Mouse (Mus musculus): ENCODE measurements around the gene Dnajc5. TPM values are rescaled to one million over a fixed set of nuclear protein-coding genes. Genes with fewer than 3 reads are reported as not detected.

Gene Dnajc5
- 87.2 and 97.0 TPM in 2 replicates for polyA plus RNA-seq (2016; fragmentation: Nextera tagmentation; extraction: Ambion mirVana)

DNA sequence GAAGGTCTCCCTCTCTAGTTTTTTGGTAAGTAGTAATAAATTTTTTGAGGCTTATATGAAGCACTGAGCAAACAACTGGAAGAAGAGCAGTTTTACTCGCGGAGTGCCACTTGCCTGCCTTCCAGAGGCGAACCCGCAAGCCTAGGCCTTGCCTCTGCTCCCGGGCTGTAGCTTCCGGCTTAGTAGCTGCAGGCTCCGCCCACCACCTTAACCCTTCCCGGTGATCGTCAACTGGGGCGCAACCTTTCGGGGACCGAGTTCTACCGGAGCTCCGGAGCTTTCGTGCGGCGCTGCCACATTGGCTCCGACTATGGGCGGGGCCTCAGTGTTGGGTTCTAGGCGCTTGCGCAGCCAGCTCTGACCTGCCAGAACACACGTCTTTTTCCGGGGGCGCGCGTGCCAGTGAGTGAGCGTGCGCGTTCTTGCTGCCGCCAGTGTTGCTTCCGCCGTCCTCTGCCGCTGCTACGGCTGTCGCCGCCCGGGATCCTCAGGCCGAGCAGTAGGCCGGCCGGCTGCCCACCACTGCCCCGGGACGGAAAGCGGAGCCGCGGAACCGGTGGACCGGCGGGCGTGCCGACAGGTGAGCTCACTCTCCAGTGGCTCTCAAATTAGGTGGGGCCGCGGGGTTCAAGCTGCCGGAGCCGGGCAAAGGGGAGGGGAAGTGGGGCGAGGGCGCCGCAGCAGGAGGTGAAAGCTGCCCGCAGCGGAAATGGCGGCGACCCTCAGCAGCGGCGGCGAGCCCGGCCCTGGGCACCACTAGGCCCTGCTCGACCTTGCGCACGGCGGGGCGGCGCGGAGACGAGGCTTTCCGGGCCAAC, at the start of gene Dnajc5:
Dnajc5 (plus strand) TSS at position 368 of the 818 bp plus-strand sequence.
- peaks cover 32% of the 10 kb centered on the region for H3K36me3 ChIP-seq
- no peaks in the 10 kb centered on the region for H3K9me3 ChIP-seq
- peak within 1 kb of the TSS; percentile 96 for H3K27ac ChIP-seq
- DNase-seq (ENCODE audit: low spot score): peak; percentile 99
- peaks cover 29% of the 10 kb centered on the region for H3K4me1 ChIP-seq
- H3K4me3 ChIP-seq: peak within 1 kb of the TSS; percentile 98
- under 1% methylated on average over 74 of the region's 74 CpGs for WGBS
- H3K27me3 ChIP-seq (ENCODE audit: insufficient read depth, poor library complexity, severe bottlenecking): no peaks in the 10 kb centered on the region

DNA sequence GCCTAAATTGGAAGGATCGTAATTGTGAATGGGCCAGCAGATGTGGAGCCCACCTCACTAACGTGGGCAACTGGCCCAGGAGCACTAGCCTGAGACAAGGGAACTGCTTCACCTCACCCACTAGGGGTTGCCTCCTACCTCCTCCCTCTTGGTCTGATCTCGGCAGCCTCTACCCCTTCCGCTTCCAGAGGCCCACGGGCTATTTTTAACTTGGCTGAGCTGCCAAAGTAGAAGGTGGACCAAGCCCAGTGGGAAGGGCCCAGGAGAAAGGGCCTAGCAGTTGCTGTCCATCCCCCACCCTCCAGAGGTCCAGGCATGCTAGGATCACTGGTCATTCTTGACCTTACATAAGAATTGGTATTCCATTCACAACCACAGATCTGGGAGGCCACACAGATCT, 49.0 kb upstream of the Dnajc5 start:
- peak overlapping the region; percentile 24; the same call in 1 of the 2 replicates for H3K4me3 ChIP-seq
- H3K27ac ChIP-seq: peak overlapping the region; percentile 83
- no peaks in the 10 kb centered on the region for H3K9me3 ChIP-seq
- no peak for DNase-seq (ENCODE audit: low spot score)
- 31% methylated on average over 5 of the region's 5 CpGs for WGBS
- H3K36me3 ChIP-seq: no peaks in the 10 kb centered on the region
- peaks cover 30% of the 10 kb centered on the region for H3K4me1 ChIP-seq
- no peaks in the 10 kb centered on the region for H3K27me3 ChIP-seq (ENCODE audit: insufficient read depth, poor library complexity, severe bottlenecking)

- Histone ChIP-seq H3K27me3 (ENCODE audit: insufficient read depth, poor library complexity, severe bottlenecking) (no peaks in the 10 kb centered on the region), H3K27ac (peak overlapping the region; percentile 83), H3K4me3 (no peak overlapping the region; the same call in 1 of the 2 replicates), H3K4me1 (peaks cover 30% of the 10 kb centered on the region), H3K36me3 (no peaks in the 10 kb centered on the region), H3K9me3 (no peaks in the 10 kb centered on the region)
- no peak for DNase-seq (ENCODE audit: low spot score)
- WGBS: 47% methylated on average over 1 of the region's 1 CpGs
Measured at GRCm38 (mm10) chr2:181472256-181472827, 47.9 kb upstream of the Dnajc5 start.

DNA sequence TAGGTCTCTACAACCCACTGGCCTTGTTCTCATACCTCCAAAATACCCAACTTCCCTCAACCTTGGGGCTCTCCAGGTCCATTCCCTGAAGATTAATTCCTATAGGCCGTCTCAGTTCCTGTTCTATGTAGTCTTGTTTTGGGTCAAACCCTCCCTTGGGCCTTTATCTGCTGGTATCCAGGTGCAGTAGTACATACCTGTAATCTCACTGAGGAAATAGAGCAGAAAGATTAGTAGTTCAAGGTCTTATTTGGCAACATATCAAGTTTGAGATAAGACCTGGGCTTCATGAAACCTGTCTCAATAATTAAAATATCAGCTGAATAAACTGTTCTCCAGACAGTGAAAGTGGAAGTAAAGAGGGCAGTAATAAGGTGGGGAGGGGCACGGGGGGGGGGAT, 37.2 kb upstream of the Dnajc5 start:
- no peaks in the 10 kb centered on the region for H3K36me3 ChIP-seq
- WGBS: 50% methylated on average over 2 of the region's 2 CpGs
- peak overlapping the region; percentile 84 for H3K27ac ChIP-seq
- peaks cover 36% of the 10 kb centered on the region for H3K4me1 ChIP-seq
- no peaks in the 10 kb centered on the region for H3K27me3 ChIP-seq (ENCODE audit: insufficient read depth, poor library complexity, severe bottlenecking)
- H3K4me3 ChIP-seq: no peak overlapping the region
- H3K9me3 ChIP-seq: no peaks in the 10 kb centered on the region
- DNase-seq (ENCODE audit: low spot score): no peak

DNA sequence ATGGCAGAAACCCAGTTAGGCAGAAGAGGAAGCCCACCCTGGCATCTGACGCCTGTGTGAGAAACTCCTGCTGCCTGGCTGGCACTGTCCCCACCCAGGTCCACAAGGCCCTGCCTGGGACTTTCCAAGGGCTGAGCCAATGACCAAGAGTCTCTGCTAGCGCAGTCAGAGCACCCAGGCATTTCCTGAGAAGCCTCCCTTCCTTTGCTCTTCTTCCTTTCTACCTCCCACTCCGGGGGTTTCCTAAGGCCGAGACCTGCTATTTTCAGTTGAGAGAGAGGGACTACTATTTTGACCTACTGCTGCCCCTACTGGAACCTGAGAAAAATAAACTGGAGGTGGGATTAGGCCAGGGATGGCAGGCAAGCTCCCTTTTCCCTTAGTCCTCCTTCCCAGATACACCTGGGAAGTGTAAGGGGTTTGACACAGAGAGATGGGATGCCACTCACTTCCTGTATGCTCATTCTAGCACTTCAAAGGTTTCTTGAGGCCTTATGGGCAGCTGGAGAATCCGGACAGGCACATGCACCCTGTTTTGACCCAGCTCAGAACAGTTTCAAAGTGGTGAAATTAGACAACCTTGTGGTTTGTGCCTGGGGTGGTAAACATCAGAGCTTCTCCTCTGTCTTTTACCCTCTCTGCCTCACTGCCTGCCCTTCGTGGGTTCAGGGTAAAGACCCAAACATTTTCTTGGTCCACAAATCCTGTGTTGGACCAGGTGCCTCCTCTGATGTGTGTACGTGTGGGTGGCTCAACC, 36.5 kb upstream of the Dnajc5 start:
- peaks cover 39% of the 10 kb centered on the region for H3K4me1 ChIP-seq
- peak overlapping the region; percentile 84 for H3K27ac ChIP-seq
- H3K4me3 ChIP-seq: peak overlapping the region; percentile 31; the same call in 1 of the 2 replicates
- no peaks in the 10 kb centered on the region for H3K27me3 ChIP-seq (ENCODE audit: insufficient read depth, poor library complexity, severe bottlenecking)
- no peak for DNase-seq (ENCODE audit: low spot score)
- H3K36me3 ChIP-seq: no peaks in the 10 kb centered on the region
- H3K9me3 ChIP-seq: no peaks in the 10 kb centered on the region
- whole genome bisulfite sequencing: 31% methylated on average over 7 of the region's 7 CpGs

- 73% methylated on average over 6 of the region's 6 CpGs for WGBS
- H3K27ac ChIP-seq: peak overlapping the region; percentile 37; the same call in 1 of the 2 replicates
Measured at GRCm38 (mm10) chr2:181484456-181485233, 35.6 kb upstream of the Dnajc5 start.

DNA sequence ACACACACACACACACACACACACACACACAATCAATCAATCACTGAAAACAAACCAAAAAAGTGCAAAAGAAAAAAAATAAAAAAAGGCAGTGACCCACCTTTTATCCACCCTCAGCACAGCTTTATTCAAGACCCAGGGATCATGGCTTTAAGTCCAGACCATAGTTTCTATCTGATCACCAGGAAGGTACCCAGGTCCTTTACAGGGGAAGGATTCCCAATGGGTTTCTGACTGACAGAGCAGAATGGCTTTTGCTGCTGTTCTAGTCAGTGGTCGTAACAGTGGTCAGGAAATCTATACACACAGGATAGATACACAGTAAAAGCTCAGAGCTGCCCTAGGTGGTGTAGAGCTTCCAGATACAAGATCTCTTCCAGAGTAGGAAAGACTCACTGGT, 34.5 kb upstream of the Dnajc5 start:
- no peaks in the 10 kb centered on the region for H3K36me3 ChIP-seq
- WGBS: 30% methylated on average over 1 of the region's 1 CpGs
- no peaks in the 10 kb centered on the region for H3K9me3 ChIP-seq
- no peak overlapping the region for H3K27ac ChIP-seq
- no peak for DNase-seq (ENCODE audit: low spot score)
- peaks cover 39% of the 10 kb centered on the region for H3K4me1 ChIP-seq
- no peaks in the 10 kb centered on the region for H3K27me3 ChIP-seq (ENCODE audit: insufficient read depth, poor library complexity, severe bottlenecking)
- no peak overlapping the region for H3K4me3 ChIP-seq

More at GRCm38 (mm10) chr2:181484456-181485233, 35.6 kb upstream of the Dnajc5 start:
- no peaks in the 10 kb centered on the region for H3K36me3 ChIP-seq
- no peak for DNase-seq (ENCODE audit: low spot score)
- H3K27me3 ChIP-seq (ENCODE audit: insufficient read depth, poor library complexity, severe bottlenecking): no peaks in the 10 kb centered on the region
- H3K4me1 ChIP-seq: peaks cover 39% of the 10 kb centered on the region
- H3K4me3 ChIP-seq: no peak overlapping the region
- H3K9me3 ChIP-seq: no peaks in the 10 kb centered on the region

- H3K27ac ChIP-seq: peak overlapping the region; percentile 77
- peaks cover 39% of the 10 kb centered on the region for H3K4me1 ChIP-seq
- no peak for DNase-seq (ENCODE audit: low spot score)
- H3K4me3 ChIP-seq: peak overlapping the region; percentile 8; the same call in 1 of the 2 replicates
- H3K9me3 ChIP-seq: no peaks in the 10 kb centered on the region
- WGBS: 23% methylated on average over 5 of the region's 5 CpGs
- no peaks in the 10 kb centered on the region for H3K27me3 ChIP-seq (ENCODE audit: insufficient read depth, poor library complexity, severe bottlenecking)
- no peaks in the 10 kb centered on the region for H3K36me3 ChIP-seq
Measured at GRCm38 (mm10) chr2:181487338-181488277, 32.7 kb upstream of the Dnajc5 start.

- WGBS: 29% methylated on average over 7 of the region's 7 CpGs
- H3K9me3 ChIP-seq: no peaks in the 10 kb centered on the region
- H3K4me1 ChIP-seq: peaks cover 26% of the 10 kb centered on the region
- no peaks in the 10 kb centered on the region for H3K36me3 ChIP-seq
- H3K4me3 ChIP-seq: no peak overlapping the region
- H3K27me3 ChIP-seq (ENCODE audit: insufficient read depth, poor library complexity, severe bottlenecking): no peaks in the 10 kb centered on the region
- H3K27ac ChIP-seq: no peak overlapping the region
- DNase-seq (ENCODE audit: low spot score): no peak
Measured at GRCm38 (mm10) chr2:181491432-181492205, 28.7 kb upstream of the Dnajc5 start.

- Histone ChIP-seq H3K27ac (no peak overlapping the region), H3K4me3 (no peak overlapping the region), H3K27me3 (ENCODE audit: insufficient read depth, poor library complexity, severe bottlenecking) (no peaks in the 10 kb centered on the region), H3K4me1 (peaks cover 21% of the 10 kb centered on the region), H3K9me3 (no peaks in the 10 kb centered on the region), H3K36me3 (no peaks in the 10 kb centered on the region)
- 45% methylated on average over 3 of the region's 3 CpGs for WGBS
- no peak for DNase-seq (ENCODE audit: low spot score)
Measured at GRCm38 (mm10) chr2:181492206-181492605, 28.1 kb upstream of the Dnajc5 start.
